32 mouse cellular contexts compared by ENCODE assay signal in genomic region chr11:87870096-87870495, GRCm38 (mm10). TPM values are rescaled to one million over a fixed set of nuclear protein-coding genes. Genes with fewer than 3 reads are reported as not detected.
"Had no signal": no experiment of that assay in that cellular context is flagged by ENCODE, and none has a peak within 500 bp of the region (broad histone marks: within the 10 kb centered on the region; RNA-seq: fewer than 3 reads in every experiment).

No protein-coding gene starts in this region.

- H3K9me3 ChIP-seq: limb, embryonic 12.5 days; limb, embryonic 15.5 days; midbrain, embryonic 10.5 days; midbrain, embryonic 13.5 days; neural tube, embryonic 13.5 days had no signal

- H3K4me1 ChIP-seq: limb, embryonic 12.5 days; limb, embryonic 15.5 days; midbrain, embryonic 10.5 days; midbrain, embryonic 13.5 days; neural tube, embryonic 13.5 days had no signal

- H3K9ac ChIP-seq: limb, embryonic 12.5 days; limb, embryonic 15.5 days; liver, embryonic 14.5 days; liver, postnatal 0 days; lung, embryonic 14.5 days; midbrain, embryonic 13.5 days; neural tube, embryonic 13.5 days had no signal

- H3K36me3 ChIP-seq: limb, embryonic 12.5 days; limb, embryonic 15.5 days; midbrain, embryonic 10.5 days; midbrain, embryonic 13.5 days; neural tube, embryonic 13.5 days had no signal

- H3K27me3 ChIP-seq: limb, embryonic 12.5 days; limb, embryonic 15.5 days; midbrain, embryonic 13.5 days; neural tube, embryonic 13.5 days had no signal

- H3K4me2 ChIP-seq: limb, embryonic 12.5 days; limb, embryonic 15.5 days; liver, embryonic 11.5 days; lung, embryonic 14.5 days; midbrain, embryonic 13.5 days; neural tube, embryonic 13.5 days had no signal

- ATAC-seq: liver, postnatal 0 days; lung, postnatal 0 days; midbrain, embryonic 13.5 days; midbrain, embryonic 16.5 days had no signal

- DNase-seq: kidney, adult 9 months; kidney, postnatal 25 days; left cerebral cortex, postnatal 4 days; liver, postnatal 0 days; lung, embryonic 14.5 days; retina, postnatal 1 day; right cerebral cortex, postnatal 25 days; thymus, adult 18-20 months; thymus, postnatal 36 days had no signal

- H3K4me3 ChIP-seq: limb, embryonic 12.5 days; limb, embryonic 15.5 days; midbrain, embryonic 10.5 days; midbrain, embryonic 13.5 days; myocyte; neural tube, embryonic 13.5 days had no signal

- H3K27ac ChIP-seq: limb, embryonic 12.5 days; limb, embryonic 15.5 days; liver, embryonic 14.5 days; macrophage; midbrain, embryonic 10.5 days; midbrain, embryonic 13.5 days; neural tube, embryonic 13.5 days had no signal

RNA-seq across cellular contexts. Expression of gene Epx, which starts 5.2 kb away (rescaled TPM):
- total RNA-seq: monocyte, adult 5-6 weeks; neutrophil, adult 5-6 weeks had no signal
- polyA plus RNA-seq: lung, embryonic 14.5 days; lung, postnatal 0 days; macrophage; midbrain, embryonic 10.5 days; myocyte; testis, adult 2 months; urinary bladder, adult 2 months had no signal

RNA-seq across cellular contexts. Expression of gene Olfr462, which starts 22.0 kb away (rescaled TPM):
- total RNA-seq: layer of hippocampus, adult 8-10 months; layer of hippocampus, postnatal 10 days; left cerebral cortex, adult 8-10 months; left cerebral cortex, postnatal 14 days; left cerebral cortex, postnatal 4 days; megakaryocyte, adult 5-6 weeks; monocyte, adult 5-6 weeks; neutrophil, adult 5-6 weeks had no signal
- polyA plus RNA-seq: kidney, embryonic 16.5 days; limb, embryonic 12.5 days; limb, embryonic 15.5 days; liver, embryonic 11.5 days; liver, embryonic 14.5 days; liver, postnatal 0 days; lung, embryonic 14.5 days; lung, postnatal 0 days; macrophage; midbrain, embryonic 10.5 days; midbrain, embryonic 13.5 days; midbrain, embryonic 16.5 days; myocyte; neural tube, embryonic 13.5 days; spleen, adult 2 months; stomach, embryonic 16.5 days; testis, adult 2 months; urinary bladder, adult 2 months had no signal

RNA-seq across cellular contexts. Expression of gene Olfr463, which starts 27.1 kb away (rescaled TPM):
- total RNA-seq: layer of hippocampus, adult 8-10 months; layer of hippocampus, postnatal 10 days; left cerebral cortex, adult 8-10 months; left cerebral cortex, postnatal 14 days; left cerebral cortex, postnatal 4 days; megakaryocyte, adult 5-6 weeks; monocyte, adult 5-6 weeks; neutrophil, adult 5-6 weeks had no signal
- polyA plus RNA-seq: kidney, embryonic 16.5 days; limb, embryonic 12.5 days; limb, embryonic 15.5 days; liver, embryonic 11.5 days; liver, embryonic 14.5 days; liver, postnatal 0 days; lung, embryonic 14.5 days; lung, postnatal 0 days; macrophage; midbrain, embryonic 10.5 days; midbrain, embryonic 13.5 days; midbrain, embryonic 16.5 days; myocyte; neural tube, embryonic 13.5 days; spleen, adult 2 months; stomach, embryonic 16.5 days; testis, adult 2 months; urinary bladder, adult 2 months had no signal

RNA-seq across cellular contexts. Expression of gene Lpo, which starts 42.0 kb away (rescaled TPM):
- total RNA-seq: megakaryocyte, adult 5-6 weeks; monocyte, adult 5-6 weeks; neutrophil, adult 5-6 weeks had no signal
- polyA plus RNA-seq: liver, embryonic 11.5 days; liver, postnatal 0 days; lung, embryonic 14.5 days; lung, postnatal 0 days; macrophage; myocyte; urinary bladder, adult 2 months had no signal
